Mouse (Mus musculus): Measurements from ENCODE around the gene Syt1.

The Syt1 gene

DNA sequence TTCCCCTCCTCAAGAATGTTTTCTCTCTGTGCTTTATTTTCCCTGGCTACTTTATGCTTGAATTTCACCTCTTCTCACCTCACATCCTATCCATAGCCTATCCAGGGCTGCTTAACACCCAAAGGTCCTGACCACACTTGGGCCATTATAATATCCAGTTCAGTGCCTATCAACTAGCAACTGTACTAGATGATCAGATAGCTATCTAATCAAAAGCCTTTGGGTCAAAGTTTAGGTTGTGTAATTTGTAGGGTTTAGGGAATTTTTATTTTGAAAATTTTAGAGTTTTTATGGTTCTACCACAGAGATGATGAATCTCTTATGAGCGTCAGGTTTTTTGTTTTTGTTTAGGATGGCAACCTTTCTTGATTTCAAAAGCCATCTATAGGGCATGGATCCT lies 125.0 kb downstream of the Syt1 start:
- DNase-seq (ENCODE audit: low spot score in 2 of 2) = no peak

DNA sequence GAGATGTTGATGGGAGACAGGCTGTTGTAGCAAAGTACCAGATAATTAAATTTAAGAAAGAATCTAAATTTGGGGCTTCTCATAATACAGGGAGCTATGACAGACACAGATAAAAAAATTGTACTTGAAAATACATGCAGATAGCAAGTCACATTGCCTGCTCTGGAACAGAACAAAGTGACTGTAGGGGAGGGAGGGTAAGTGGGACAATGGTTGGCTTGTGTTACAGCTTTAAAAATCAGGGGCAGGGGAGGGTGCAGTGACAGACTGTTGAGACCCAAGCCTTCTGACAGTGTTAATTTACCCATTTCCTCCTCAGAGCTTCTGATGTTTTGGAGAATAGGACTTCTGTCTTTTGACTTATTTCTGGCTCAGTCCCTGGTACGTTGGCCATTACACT lies 126.3 kb downstream of the Syt1 start:
- DNase-seq (ENCODE audit: low spot score in 2 of 2) = no peak

DNA sequence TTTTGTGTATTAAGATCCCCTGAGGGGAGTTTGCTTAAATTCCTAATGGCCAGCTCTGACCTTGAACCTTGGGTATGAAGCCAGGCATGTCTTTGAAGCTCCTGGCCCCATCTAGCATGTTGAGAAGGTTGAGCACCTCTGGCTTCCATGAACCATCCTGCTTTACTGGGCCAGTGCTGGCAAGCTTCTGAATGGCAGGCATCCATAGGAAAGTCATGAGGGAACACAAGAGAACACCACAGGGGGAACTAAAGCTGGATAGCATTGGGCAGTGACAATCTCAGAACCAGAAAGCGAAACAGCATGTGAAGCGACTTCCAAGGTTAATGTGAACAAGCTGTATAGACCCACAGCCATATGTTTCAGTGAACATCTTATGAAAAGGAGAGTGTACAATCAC lies 130.4 kb downstream of the Syt1 start:
- no peak for DNase-seq (ENCODE audit: low spot score in 2 of 2)

DNA sequence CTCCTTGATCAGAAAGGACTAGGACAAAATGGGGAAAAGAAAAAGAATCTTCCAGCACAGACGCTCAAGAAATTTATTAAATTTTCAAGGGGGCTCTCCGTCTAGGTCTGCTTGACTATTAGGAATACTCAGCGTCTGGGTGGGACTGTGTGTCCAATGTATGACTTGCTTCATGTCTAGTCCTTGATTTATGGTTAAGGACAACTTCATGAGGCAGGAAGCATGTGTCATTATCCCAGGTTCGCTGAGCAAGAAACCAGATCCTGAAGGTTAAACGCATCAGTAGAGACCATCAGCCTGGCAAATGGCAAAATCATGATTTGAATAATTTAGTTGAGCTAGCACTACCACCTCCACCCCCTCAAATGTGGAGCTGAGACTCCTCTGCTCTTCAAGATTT lies 135.1 kb downstream of the Syt1 start:
- no peak for DNase-seq (ENCODE audit: low spot score in 2 of 2)

DNA sequence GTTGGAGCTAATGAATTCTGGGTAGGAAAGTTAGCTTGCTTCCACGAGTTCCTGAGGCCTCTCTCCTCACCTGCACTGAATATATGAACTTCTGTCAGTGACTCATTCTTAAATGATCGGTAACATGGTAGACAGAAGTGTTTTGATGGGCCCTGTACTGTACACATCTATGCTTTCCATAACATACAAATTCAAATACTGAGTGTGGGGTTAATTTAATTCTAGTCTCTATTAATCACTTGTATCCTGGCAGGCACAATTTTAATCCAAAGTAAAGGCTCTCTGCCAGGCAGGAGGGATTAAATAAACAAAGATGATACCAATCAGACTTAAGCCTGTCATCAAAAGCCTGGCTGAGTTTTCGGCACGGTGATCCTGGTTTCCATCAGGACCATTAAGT lies 136.1 kb downstream of the Syt1 start:
- no peak for DNase-seq (ENCODE audit: low spot score in 2 of 2)

DNA sequence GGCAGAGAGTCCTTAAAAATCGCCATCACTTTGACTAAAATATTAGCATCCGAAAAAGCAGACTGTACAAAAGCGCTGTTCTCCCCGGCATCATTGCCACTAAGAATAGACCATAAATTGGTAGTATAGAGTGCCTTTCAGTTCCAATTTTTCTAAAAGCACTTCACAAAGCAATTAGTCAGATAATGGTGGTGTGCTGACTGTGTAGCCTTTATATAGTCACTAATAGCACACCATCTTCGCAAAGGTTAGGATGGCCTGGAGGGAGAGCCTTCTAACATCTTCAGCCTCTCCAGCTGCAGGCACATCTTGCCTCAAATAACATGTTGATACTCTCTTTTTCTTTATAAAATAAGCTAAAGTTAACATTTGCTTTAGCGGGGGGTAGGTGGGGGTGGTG lies 138.4 kb downstream of the Syt1 start:
- DNase-seq (ENCODE audit: low spot score in 2 of 2) = no peak

DNA sequence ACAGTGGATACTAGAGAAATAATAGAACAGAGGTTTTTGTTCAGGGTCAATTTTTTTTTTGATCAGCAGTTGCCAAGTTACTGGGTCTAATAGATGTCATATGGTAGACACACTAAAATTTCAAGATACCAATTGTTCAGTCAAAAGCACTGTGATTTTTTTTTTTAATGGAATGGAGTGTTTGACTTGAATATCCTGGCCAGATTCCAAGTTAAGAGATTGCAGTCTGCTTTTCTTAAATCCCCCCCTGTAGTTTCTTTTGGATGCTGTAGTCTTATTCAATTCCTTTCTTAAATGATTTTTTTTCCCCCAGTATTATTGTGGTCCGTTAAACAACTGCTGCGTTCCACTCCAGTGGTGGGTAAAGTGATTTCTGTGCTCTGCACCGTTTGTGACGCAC lies 140.2 kb downstream of the Syt1 start:
- DNase-seq (ENCODE audit: low spot score in 2 of 2) = no peak

DNA sequence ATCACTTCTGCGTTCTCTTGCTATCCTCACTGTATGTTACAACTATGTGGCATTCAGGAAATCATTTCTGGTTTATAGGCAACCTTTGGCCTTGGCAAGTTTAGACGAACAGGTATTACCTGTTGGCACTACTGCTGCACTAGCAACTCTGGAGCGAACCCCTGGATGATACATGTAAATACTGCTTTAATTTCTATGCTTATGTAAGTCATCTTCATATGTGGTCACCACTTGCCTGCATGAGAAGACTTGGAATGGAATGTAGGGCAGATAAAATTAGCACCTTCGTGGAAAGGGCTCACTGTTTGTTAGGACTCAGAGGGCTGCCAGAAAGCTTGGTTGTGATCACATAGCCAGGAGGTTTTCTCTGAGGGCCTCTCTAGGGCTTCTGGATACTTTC lies 142.6 kb downstream of the Syt1 start:
- DNase-seq (ENCODE audit: low spot score in 2 of 2) = no peak

DNA sequence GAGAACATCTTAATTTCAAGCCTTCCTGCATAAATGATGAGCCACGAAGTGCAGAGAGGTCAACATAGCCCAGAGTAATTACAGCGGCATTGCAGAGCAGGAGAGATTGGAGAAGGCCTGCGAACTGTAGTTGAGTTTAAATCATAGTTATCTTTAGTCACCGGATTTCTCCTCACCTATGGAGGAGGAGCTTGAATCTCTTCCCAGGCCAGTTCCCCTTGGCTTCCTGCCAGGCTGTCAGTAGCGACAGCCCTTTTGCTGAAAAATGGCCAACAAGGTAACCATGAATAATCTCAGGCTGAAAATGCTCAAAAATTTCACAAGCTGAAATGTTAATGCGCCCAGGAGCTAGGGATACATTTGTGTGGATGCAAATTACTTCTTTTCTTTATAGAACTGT lies 143.6 kb downstream of the Syt1 start:
- DNase-seq (ENCODE audit: low spot score in 2 of 2) = no peak

DNA sequence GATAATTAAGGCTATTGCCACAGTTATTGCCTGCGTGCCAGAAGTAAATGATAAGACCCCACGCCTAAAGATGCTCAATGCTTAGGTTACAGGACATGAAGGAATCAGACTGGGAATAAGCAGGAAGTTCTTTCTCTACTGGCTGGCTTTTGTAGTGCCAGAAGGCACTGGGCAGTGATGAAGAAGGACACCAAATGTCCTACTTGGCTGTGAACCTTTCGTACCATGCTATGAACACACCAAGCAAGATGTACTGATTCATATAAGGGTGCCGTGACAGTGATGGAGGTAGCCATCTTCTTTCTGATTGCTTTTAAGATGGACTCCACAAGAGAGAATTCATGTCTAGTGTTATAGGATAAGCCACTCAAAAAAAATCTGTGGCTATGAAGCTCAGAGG lies 145.2 kb downstream of the Syt1 start:
- no peak for DNase-seq (ENCODE audit: low spot score in 2 of 2)

DNA sequence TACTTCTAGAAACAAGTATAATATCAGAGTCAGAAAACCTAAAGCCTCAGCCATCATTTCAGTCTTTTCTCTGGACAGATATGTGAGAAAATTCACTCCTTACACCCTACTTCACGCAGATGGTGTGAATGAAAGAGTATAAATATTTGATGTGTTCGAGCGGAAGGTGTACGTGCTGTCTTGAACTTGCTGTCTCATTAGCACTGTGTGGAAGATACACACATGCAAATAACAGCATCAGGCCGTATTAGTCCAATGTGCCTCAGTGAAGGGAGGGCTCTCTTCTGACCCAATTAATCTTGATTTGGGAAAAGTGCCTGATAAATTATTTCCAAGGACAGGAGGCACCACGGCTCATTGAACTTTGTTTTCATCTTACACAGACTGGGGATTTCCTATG lies 154.8 kb downstream of the Syt1 start:
- no peak for DNase-seq (ENCODE audit: low spot score in 2 of 2)

DNA sequence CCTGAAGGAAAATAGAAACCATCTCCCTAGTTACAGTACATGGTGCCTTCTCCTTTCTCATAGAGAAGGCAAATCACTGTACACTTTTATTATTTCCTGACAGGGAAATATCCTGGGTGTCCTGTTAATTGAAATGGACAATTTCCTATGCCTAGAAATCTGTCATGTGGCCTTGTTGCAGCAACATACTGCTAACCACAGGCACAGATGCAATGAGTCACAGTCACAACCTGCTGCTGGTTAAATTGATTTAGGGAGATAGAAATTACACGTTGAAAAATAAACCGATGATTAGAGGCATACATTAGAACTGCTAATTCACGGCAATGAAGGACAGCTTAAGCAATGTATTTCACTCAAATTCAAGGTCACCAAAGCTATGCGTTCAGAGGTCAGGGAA lies 158.0 kb downstream of the Syt1 start:
- DNase-seq (ENCODE audit: low spot score in 2 of 2) = no peak

DNA sequence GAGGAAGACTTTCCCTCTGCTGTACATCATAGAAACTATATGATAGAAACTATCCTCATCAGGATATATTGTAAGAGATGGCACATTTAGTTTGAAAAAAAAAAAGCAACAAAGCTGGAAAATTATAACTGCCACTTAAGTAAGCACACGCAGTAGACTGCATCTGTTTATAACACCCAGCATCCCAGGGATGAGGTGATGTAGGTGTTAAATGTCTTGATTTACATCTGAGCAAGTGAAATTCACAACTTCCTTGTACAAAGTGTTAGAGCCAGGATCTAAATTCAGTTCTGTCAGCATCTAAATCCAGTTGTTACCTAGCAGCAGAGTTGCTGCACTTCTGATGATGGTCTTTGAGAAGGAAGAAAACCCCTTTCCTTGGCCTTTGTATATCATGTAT lies 173.3 kb downstream of the Syt1 start:
- DNase-seq (ENCODE audit: low spot score in 2 of 2) = no peak

DNA sequence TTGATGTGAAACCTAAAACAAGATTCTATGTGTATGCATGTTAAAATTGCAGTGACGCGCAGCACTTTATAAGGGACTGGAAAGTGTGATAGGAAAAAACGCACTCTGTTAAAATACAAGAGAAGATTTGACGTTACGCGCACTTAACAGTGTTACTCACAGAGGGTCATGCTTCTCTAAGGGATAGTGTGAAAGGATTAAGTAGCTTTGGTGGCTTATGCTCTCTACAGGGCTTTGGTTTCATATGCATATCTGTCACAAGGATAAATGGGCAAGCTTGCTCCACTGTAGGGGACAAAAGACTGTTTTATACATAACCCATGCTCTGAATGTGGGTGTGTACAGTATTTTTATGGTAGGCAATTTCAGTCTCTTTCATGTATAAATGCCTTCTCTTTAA lies 178.5 kb downstream of the Syt1 start:
- no peak for DNase-seq (ENCODE audit: low spot score in 2 of 2)

DNA sequence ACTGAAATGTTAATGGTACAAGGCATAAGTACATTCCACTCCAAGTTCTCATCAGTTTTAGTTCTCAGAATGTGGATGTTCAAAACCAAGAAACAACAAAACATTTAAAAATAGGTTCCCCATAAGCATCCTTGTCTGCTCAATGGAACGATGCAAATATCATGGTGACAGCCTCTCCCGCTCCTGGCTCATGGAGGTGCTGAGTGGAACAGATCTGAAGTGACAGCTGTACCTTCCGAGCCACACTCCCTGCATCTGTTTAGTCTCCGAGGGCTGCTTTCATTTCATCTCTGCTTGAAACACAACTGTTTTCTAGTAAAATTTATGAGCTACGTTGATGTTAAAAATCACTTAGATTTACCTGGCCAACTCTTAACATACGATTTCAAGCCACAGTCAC lies 179.0 kb downstream of the Syt1 start:
- no peak for DNase-seq (ENCODE audit: low spot score in 2 of 2)

DNA sequence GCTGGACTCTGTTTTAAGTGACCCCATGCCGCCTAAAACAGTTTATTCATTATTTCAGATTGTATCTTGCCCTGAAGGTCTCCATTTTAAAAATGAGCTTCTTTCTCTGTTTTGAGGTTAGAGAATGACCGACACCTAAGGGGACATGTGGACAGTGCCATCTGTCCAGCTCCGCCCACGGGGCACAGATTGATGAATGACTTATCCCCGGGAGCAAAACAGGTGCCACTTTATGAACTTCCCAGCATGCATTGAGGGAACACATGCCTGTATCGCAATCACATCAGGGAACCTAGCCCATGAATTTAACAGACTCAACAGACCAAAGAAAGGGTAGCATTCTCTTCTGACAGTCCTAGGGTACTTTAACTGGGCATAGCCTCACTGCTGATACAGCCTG lies 188.5 kb downstream of the Syt1 start:
- DNase-seq (ENCODE audit: low spot score in 2 of 2) = no peak

DNA sequence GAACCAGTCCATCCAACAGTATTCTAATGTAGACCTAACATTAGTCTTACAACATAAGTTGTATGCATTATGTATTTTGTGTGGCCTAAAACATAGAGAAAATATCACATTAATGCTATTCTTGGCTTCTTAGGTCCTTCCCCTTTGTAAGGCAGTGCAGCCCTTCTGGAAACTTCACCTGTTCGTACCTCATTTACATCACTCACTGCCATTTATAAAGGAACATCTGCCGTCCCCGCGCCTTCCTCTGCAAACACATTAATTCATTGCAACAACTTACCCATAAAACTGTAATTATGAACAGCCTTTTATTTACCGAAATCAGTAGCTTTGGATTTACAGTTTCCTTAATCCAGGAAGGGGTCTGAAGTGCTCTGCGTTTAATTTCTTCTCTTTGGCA lies 195.4 kb downstream of the Syt1 start:
- DNase-seq (ENCODE audit: low spot score in 2 of 2) = no peak

DNA sequence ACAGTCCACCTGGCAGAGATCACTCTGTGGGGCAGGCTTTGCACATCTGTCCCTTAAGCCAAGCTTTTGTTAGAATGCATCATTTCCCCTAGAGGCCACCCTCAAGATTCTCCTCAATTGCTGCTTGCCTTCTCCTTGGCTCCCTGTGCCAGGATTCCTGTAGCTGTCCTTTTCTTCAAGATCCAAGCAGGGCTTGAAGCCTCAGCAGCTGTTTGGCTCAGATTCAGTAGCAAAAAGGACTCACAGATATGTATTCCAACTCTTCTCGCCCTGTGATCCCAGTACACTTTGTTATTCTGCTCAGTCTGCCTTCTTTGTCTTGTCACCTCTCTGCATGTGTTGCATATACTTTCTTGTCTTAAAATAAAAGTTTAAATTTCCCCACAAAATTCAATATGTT lies 206.4 kb downstream of the Syt1 start:
- DNase-seq (ENCODE audit: low spot score in 2 of 2) = no peak

DNA sequence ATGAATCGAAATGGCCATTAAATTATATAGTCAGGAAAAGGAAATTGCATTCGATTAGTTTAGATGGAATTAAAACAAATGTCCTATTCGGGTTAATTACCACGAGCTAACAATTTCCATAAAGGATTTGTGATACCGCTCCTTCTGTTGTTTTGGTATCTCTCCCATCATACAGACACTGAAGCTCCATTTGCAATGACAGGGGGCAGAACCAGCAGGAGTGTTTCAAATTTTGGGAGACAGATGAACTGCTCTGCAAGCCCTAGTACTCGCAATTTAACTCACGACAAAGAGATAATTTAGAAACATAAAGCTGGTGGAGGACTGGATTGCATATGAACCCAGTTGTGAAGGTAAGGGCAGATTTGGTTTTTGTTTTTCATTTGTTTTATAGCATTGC lies 210.0 kb downstream of the Syt1 start:
- no peak for DNase-seq (ENCODE audit: low spot score in 2 of 2)

DNA sequence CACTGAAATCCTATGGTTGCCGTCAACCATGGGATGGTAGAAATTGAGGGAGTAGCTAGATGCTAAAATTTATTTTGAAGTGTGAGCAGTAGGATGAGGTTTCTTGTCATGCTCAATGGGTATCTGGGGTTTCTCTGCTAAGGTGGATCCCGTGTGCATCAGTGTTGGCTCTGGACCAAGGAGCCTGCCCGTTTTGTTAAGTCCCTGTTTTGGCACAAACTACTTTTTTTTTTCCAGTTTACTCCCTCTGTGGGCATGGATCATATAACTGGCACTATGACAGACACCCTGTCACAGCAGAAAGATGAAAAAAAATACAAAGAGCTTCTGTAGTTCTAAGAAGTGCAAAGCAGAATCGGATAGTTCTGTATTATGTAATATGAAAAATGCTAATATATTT lies 212.0 kb downstream of the Syt1 start:
- no peak for DNase-seq (ENCODE audit: low spot score in 2 of 2)

DNA sequence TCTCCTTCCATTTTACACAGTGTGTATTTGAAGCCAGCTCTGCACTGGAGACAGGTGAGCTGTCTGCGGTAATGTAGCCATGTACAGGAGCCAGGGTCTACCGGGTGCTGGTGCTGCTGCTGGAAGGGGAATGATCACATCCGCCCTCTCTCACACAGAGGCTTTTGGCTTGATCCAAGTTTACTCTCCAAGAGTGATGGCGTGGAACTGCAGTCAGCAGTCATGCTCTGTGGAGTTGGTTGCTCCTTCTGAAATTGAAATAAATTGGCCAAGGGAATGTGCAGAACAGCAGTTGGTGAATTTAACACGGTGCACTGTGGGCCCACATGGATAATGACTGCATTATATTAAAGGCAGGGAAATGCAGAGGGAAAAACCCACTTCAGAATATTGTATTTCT lies 228.0 kb downstream of the Syt1 start:
- no peak for DNase-seq (ENCODE audit: low spot score in 2 of 2)

DNA sequence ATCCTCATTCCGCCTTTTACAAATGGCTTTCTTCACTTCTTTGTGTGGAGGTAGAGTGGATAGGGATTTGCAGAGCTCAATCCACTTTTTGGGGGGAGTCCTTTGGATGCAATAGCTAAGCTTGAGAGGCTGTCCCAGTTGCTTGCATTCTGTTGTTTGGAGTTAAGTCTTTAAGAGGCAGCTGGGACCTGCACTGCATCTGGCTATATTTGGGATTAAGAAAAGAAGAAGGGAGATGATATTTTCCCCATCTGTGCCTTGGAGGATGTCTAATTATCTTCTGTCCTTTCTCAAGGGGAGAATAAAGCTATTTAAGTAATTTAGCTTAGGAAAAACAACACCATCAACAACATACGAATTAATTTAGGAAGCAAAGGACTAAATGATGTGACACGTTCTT lies 230.2 kb downstream of the Syt1 start:
- no peak for DNase-seq (ENCODE audit: low spot score in 2 of 2)

DNA sequence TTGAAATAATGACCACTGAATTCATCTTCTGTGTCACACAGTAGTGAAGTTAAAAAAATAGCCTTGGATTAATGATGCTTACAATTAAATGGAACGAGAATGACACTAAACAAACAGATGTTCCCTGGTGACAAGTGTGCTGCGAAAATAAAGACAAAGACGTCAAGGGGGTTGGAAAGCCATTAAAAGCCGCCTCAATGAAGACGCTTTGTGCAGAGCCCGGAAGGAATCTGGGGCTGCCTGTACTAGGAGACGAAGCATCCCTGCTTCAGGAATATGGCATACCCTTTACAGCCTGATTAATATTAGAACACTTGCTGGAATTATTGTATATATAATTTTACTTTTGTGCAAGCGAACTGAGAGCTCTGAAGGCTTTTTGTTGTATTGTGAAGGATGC lies 234.0 kb downstream of the Syt1 start:
- no peak for DNase-seq (ENCODE audit: low spot score in 2 of 2)

DNA sequence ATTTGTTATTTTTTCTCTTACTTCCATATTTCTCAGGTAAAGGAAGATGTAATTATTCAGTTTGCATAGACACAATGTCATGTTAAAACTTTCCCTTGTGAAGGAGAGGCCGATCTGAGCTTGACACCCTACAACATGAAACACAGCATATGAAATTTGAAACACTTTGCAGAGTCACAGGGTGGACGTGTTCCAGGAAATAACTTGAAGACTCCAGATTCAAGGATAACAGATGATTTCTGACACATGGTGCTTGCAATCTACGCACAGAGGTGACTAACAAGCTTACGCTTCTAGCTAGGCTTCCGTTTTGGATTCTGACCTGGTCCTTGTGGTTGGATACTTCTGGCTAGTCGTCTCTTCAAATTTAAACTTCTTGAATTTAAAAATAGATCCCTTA lies 239.7 kb downstream of the Syt1 start:
- no peak for DNase-seq (ENCODE audit: low spot score in 2 of 2)

DNA sequence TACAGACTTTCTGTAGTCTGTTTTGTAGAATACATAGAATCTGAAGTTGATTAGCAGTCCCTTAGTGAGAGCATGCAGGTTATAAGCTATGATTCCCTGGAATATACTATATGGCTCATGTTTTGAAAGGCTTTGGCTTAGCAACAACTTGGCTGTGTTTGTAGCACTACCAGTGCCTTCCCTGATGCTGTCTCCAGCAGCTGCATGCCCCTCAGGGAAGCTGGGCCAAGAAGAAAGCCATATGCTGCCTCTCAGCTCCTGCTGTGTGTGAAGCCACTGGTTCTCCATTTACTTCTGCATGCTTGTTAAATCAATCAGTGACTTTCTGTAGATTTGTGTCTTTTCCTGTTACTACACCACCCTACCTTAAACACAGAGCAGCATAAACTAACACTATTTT lies 245.2 kb downstream of the Syt1 start:
- DNase-seq (ENCODE audit: low spot score in 2 of 2) = no peak
